Mouse (Mus musculus) lung, postnatal 0 days (tissue): ENCODE measurements at regions not wholly inside any gene's neighbourhood (a gene's known extent, or its start where the extent isn't known, plus 50 kb on each side); places are given as distances from the start of the nearest gene placed in this dataset.

Experiments
- ATAC-seq: fragments of 200-750 bp; cut with Nextera tagmentation; 2 replicates; pipeline ENCODE4 v1.8.0; 2017; ENCODE audit warnings: moderate library complexity
- DNase-seq: peaks from one replicate; pipeline ENCODE4 v3.0.0-alpha.2; 2016; ENCODE audit warnings: low spot score
- H3K27ac ChIP-seq: fragments of 300-500 bp; sonication (generic); 2 replicates; pipeline ENCODE4 v1.5.1; 2014; ENCODE audit warnings: antibody characterized with exemption, mild to moderate bottlenecking, low read length, mixed read lengths
- H3K27me3 ChIP-seq: fragments of 300-500 bp; sonication (generic); replicated peaks from 2 replicates; pipeline ENCODE4 v1.6.1; 2014; ENCODE audit warnings: low read length, mixed read lengths; ENCODE audit not compliant: insufficient read depth
- H3K36me3 ChIP-seq: fragments of 300-500 bp; sonication (generic); 2 replicates; pipeline ENCODE4 v1.6.1; 2014; ENCODE audit warnings: low read length, mixed read lengths; ENCODE audit not compliant: insufficient read depth
- H3K4me1 ChIP-seq: fragments of 300-500 bp; sonication (generic); 2 replicates; pipeline ENCODE4 v1.6.1; 2014; ENCODE audit warnings: antibody characterized with exemption, low read depth, low read length, mixed read lengths; ENCODE audit not compliant: insufficient read depth
- H3K4me2 ChIP-seq: fragments of 300-500 bp; sonication (generic); replicated peaks from 2 replicates; pipeline ENCODE4 v1.6.1; 2014; ENCODE audit warnings: low read depth, mild to moderate bottlenecking, low read length, moderate library complexity, mixed read lengths
- H3K4me3 ChIP-seq: fragments of 300-500 bp; sonication (generic); 2 replicates; pipeline ENCODE4 v1.5.1; 2014; ENCODE audit warnings: low read depth, low read length
- H3K9ac ChIP-seq: fragments of 300-500 bp; sonication (generic); replicated peaks from 2 replicates; pipeline ENCODE4 v1.6.1; 2014; ENCODE audit warnings: low read depth, mild to moderate bottlenecking
- H3K9me3 ChIP-seq: fragments of 300-500 bp; sonication (generic); 2 replicates; pipeline ENCODE4 v1.6.1; 2016; ENCODE audit warnings: low read length, mixed read lengths
- CTCF ChIP-seq: IDR thresholded peaks from 2 replicates; pipeline ENCODE4 v1.5.1; 2016; ENCODE audit warnings: antibody characterized with exemption, mild to moderate bottlenecking
- EP300 ChIP-seq: IDR thresholded peaks from 2 replicates; pipeline ENCODE4 v1.6.1; 2016; ENCODE audit warnings: antibody characterized with exemption, mild to moderate bottlenecking, control low read depth
- WGBS: fragments of 180-500 bp; shearing (Covaris S2); extraction: QIAGEN DNeasy Blood & Tissue Kit; methylation state at CpG from one replicate; pipeline ENCODE4 v1.1.7; 2014; 5-methylcytosine and 5-hydroxymethylcytosine counted together

DNA sequence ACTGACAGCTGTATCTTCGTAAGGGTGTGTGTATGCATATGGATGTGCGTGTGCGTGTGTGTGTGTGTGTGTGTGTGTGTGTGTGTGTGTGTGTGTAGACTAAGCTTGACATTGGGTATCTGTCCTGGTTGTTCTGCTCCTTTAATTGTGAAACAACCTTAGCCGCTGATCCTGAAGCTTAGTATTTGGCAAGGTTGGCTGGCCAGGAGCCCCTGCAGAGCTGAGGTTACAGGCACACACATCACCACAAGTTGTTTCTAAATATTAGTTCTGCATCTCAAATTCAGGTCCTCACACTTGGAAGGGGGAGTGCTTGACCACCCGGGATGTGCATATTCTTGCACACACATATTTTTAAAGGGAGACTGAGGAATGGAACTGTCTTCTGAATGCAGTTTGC lies 314.7 kb downstream of the Diras2 start:
- no peak overlapping the region for H3K27ac ChIP-seq
- H3K36me3 ChIP-seq, result no peaks in the 10 kb centered on the region
- no peak overlapping the region for H3K4me3 ChIP-seq
- DNase-seq (no peak), ATAC-seq (no peak)
- TF ChIP-seq EP300, result no peak
- no peak for TF ChIP-seq CTCF
- WGBS, result 91% methylated on average over 5 of the region's 5 CpGs
- H3K9ac ChIP-seq, result no peak overlapping the region
- H3K4me1 ChIP-seq, result no peaks in the 10 kb centered on the region
- H3K4me2 ChIP-seq, result no peak overlapping the region
- no peaks in the 10 kb centered on the region for H3K9me3 ChIP-seq
- no peaks in the 10 kb centered on the region for H3K27me3 ChIP-seq

DNA sequence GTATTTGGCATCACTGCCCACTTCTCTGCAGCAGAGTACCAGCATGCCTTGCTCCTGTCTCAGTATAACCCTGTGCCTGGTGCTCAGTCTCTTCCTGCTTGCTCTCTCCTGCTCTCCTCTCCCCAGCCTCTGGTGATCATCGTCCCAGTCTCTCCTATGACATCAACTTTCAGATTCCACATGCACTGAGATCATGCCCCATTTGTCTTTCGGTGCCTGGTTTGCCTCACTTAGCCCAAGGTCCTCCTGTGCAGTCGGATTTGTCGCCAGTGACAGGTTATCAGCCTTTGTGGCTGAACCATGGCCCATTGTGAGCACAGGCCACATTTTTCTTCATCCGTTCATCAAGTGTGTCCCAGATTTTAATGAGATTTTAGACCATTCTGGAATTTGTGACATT lies 314.0 kb downstream of the Diras2 start:
- H3K4me3 ChIP-seq, result no peak overlapping the region
- 74% methylated on average over 5 of the region's 5 CpGs for WGBS
- DNase-seq, result no peak
- TF ChIP-seq CTCF (no peak), EP300 (no peak)
- ATAC-seq, result no peak
- no peak overlapping the region for H3K9ac ChIP-seq
- H3K4me1 ChIP-seq, result no peaks in the 10 kb centered on the region; the same call in 1 of the 2 replicates
- no peaks in the 10 kb centered on the region for H3K36me3 ChIP-seq
- no peak overlapping the region for H3K4me2 ChIP-seq
- H3K9me3 ChIP-seq, result no peaks in the 10 kb centered on the region
- H3K27me3 ChIP-seq, result no peaks in the 10 kb centered on the region
- H3K27ac ChIP-seq, result no peak overlapping the region

DNA sequence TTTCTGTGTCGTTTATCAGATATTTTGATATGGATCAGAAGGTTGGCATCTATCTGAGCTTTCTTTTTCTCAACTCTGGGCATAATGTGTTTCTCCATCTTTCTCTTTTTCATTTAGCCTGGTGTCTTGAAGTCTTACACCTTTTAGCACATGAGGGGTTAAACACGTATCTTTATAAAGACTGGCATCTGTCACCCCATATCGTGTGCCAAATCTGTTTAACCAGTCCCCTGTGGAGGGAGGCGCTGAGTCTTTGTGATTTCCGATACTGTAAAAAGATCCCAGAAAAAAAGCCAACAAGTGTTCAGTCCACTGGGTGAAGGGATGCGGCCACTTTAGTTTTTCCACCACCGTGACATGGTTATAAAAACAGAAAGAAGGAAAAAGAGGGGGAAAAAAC lies 313.3 kb downstream of the Diras2 start:
- no peak for ATAC-seq
- H3K4me2 ChIP-seq, result no peak overlapping the region
- H3K36me3 ChIP-seq, result no peaks in the 10 kb centered on the region
- TF ChIP-seq CTCF (no peak), EP300 (no peak)
- no peaks in the 10 kb centered on the region for H3K27me3 ChIP-seq
- H3K27ac ChIP-seq, result no peak overlapping the region
- H3K9me3 ChIP-seq, result no peaks in the 10 kb centered on the region
- H3K4me1 ChIP-seq, result peaks cover under 1% of the 10 kb centered on the region; the same call in 1 of the 2 replicates
- no peak overlapping the region for H3K4me3 ChIP-seq
- WGBS, result 73% methylated on average over 7 of the region's 7 CpGs
- H3K9ac ChIP-seq, result no peak overlapping the region
- no peak for DNase-seq

DNA sequence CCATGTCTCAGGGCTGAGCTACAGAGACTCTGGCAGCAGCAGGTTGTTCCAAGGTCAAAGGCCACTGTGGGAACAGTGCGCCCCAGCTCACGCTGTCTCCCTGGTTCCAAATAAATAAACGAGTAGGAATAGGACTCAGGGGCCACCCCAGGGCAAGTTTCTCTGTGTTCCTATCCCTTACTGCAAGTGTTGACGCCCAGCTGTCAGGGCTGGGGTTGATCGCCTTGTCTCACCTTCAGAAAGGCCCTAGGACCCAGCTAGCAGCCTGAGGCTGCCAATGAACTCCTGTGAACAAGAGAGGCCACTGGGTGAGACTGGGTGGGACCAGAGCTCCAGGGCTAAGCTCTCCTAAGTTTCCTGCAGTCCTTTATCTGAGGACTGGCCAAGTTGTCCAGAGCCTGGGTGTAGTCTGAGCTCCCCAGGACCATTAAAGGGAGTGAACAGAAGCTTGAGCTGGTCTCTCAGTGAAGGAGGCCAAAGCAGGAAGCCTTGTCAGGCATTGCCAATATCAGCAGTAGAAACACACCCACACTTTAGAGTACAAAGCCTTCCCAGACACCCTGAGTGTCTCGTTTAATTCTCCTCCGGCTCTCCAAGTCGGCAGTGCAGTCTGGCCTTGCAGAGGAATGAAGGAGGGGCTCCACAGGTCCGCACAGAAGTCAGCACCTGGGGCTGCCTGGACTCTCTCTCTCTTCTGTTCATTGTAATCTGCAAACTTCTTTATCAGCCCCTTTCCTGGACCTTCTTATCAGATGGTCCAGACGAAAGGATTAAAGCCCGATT lies 308.6 kb downstream of the Diras2 start:
- no peaks in the 10 kb centered on the region for H3K36me3 ChIP-seq
- WGBS, result 37% methylated on average over 11 of the region's 11 CpGs
- no peak overlapping the region for H3K4me3 ChIP-seq
- H3K4me2 ChIP-seq, result no peak overlapping the region
- peak; percentile 70 for ATAC-seq
- no peak for TF ChIP-seq CTCF
- no peak; the same call in 1 of the 2 replicates for TF ChIP-seq EP300
- H3K27ac ChIP-seq, result peak overlapping the region; percentile 28; the same call in 1 of the 2 replicates
- peak; percentile 60 for DNase-seq
- H3K9me3 ChIP-seq, result no peaks in the 10 kb centered on the region
- H3K9ac ChIP-seq, result no peak overlapping the region
- H3K4me1 ChIP-seq, result peaks cover 7% of the 10 kb centered on the region; the same call in 1 of the 2 replicates
- no peaks in the 10 kb centered on the region for H3K27me3 ChIP-seq

DNA sequence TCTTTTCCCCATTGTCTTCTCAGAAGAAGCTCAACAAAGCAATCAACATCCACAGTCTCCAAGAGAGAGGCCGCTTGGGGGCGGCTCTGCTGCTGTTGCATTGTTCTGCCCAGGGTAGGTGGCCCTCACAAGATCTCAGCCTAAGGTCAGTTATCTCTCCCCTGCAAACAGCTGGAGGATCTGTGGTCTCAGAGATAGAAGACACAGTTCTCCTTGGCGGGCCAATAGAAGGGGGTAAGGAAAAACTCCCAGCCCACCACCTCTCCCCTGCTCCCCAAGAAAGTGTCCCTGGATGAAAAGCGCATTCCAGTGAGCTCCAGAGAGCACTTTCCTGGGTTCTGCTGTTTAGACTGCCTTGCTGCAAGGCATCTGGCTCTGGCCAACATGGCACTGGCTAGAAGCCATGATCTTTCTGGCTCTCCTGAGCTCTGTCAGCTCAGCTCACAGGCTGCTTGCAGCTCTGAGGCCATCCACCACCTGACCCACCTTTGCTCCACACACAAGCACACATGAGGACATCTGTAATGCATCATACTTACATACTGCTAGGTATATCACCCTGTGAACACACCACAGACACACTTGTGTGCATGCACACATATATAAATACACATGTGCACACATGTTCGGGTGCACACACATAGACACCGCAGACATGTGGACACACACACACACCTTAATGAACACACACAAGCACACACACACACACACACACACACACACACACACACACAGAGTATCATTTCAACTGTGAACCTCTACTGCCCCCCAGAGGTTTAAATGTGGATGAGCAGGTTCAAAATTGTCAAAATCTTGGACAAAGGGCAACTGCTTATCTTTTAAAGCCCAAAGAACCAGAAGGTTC lies 307.7 kb downstream of the Diras2 start:
- peaks cover 7% of the 10 kb centered on the region; the same call in 1 of the 2 replicates for H3K4me1 ChIP-seq
- H3K9ac ChIP-seq, result no peak overlapping the region
- TF ChIP-seq CTCF (peak; percentile 92), EP300 (0 out of 2 replicates have a peak, but pooled peaks have one; percentile 42)
- H3K27me3 ChIP-seq, result no peaks in the 10 kb centered on the region
- H3K4me2 ChIP-seq, result no peak overlapping the region
- DNase-seq (peak; percentile 51), ATAC-seq (peak; percentile 57)
- no peak overlapping the region for H3K4me3 ChIP-seq
- H3K27ac ChIP-seq, result no peak overlapping the region
- no peaks in the 10 kb centered on the region for H3K36me3 ChIP-seq
- WGBS, result 45% methylated on average over 6 of the region's 6 CpGs
- no peaks in the 10 kb centered on the region for H3K9me3 ChIP-seq

DNA sequence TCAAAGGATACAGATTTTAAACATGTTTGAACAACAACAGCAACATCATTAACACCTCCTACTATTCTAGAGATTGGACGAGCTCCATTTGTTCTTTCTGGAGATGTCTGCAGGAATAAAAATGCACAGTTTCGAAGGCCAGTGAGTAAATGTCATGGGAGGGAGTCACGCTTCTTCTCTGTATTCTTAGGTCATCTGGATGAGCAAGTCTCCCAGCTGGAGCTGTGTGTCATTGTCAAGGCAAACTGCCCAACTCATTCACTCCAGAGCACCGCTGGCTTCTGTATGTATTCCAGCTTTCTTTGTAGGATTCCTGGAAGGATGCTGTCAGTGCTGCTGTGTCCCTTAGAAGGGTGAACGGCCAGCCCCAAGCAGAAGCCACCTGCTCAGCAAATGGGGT lies 297.1 kb downstream of the Diras2 start:
- Histone ChIP-seq H3K27ac (no peak overlapping the region), H3K27me3 (no peaks in the 10 kb centered on the region), H3K36me3 (no peaks in the 10 kb centered on the region), H3K4me3 (no peak overlapping the region), H3K4me1 (no peaks in the 10 kb centered on the region; the same call in 1 of the 2 replicates), H3K9ac (no peak overlapping the region), H3K9me3 (no peaks in the 10 kb centered on the region), H3K4me2 (no peak overlapping the region)
- 58% methylated on average over 5 of the region's 5 CpGs for WGBS
- 0 out of 2 replicates have a peak, but pooled peaks have one; percentile 33 for ATAC-seq
- peak; percentile 39 for DNase-seq
- no peak for TF ChIP-seq EP300
- TF ChIP-seq CTCF, result no peak
